Mouse (Mus musculus) frontal cortex, adult (tissue): Measurements from ENCODE around the gene Sema4g.

Experiments used
- ATAC-seq: cut with Nextera tagmentation; 2 replicates; pipeline ENCODE4 v1.9.2; 2017; ENCODE audit warnings: mild to moderate bottlenecking, moderate library complexity, mixed read lengths; ENCODE audit not compliant: low TSS enrichment

Gene Sema4g

DNA sequence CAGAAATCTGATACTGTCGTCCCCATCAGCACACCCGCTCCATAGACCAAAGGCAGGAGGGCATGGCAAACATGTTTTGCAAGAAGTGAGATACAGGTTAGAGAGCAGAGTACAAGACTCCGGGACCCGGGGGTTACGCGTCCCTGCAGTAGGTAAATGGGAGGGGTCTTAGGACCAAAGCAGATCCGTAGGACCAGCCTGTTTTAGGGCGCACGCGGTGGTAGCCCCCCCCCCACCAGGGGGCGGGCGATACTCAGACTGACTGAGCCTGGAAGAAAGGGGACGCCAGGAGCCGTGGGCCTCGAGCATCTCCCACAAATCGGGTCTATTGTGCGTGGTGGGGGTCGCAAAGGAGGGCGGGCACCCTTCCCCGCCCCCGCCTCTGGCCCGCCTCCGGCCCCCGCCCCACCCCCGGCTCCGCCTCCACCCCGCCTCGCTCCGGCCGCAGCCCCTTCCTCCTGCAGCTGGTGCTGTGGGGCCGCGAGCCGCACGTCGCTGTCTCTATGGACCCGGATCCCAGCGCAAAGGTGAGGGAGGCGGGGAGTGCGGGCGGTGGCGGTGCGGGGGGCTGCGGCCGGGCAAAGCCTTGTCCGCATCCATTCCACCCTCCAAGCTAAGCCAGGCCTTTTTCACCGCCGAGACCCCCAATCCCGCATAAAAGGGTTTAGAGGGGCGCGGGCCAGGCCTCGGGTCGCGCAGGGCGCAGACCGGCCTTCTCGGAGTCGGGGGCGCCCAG is at the start of gene Sema4g:
Gene Sema4g (plus strand): TSS at position 271 of the 736 bp plus-strand sequence.
- no peak for ATAC-seq

DNA sequence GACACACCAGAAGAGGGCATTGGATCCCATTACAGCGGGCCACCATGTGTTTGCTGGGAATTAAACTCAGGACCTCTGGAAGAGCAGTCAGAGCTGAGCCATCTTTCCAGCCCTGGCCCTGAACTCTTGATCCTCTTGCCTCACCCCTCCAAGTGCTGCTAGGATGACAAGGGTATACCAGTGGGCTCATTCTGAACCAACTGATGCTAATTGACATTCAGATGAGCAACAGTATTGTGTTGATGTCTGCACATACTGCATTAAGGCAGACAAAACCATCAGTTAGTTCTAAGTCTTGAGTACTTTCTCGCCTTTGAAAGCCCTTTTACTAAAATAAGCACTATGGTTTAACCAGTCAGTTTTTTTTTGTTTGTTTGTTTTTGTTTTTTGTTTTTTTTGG is 29.3 kb upstream of the Sema4g start:
- ATAC-seq = no peak

DNA sequence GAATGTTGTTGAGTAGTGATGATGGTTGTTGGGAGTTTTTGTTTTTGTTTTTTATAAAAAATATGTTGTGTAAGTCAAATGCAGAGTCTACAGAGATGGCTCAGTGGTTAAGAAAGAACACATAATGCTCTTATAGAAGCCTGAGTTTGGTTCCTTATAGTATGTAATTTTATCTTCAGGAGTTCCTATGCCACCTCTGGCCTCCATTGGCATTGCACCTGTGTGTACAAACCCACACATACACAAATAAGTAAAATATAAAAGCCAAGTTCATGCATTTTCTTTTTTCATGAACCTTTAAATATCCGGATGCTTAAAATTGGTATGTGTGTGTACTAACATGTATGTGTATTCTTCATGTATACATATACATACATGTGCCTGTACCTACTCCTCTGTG is 22.9 kb upstream of the Sema4g start:
- no peak for ATAC-seq

DNA sequence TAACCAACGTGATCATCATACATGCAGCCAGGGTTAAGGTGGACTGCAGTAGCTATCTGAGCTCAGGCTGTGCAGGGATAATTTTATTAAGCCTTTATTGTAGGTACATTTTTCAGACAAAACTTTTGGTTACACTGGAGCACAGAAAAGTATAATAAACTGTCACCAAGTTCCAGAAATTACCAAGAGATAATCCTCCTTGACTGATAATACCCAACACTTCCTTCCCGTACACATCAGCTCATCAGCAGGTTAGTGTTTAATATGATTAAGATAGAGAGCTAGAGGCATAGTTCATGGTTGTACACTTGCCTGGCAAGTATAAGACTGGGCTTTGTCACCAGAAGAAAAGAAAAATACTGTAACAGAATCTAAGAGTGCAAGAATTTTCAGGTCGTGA is 20.6 kb upstream of the Sema4g start:
- no peak for ATAC-seq

DNA sequence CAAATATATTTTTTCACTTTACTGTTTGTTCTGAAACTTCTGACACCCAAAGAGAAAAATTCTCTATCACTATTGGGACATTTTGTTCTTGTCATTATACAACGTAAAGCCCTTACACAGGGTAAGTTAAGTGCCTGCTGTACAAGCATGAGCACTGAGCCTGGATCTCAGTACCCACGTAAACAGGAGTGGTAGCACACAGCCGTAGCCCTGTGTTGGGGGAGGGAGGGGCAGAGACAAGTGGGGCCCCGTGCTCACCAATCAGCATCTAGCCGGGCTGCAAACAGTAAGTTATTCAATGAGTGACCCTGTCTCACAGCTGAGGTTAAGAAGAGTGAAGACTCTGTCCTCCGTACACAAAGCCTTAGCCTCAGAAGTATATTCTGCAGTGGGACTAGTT is 12.3 kb upstream of the Sema4g start:
- ATAC-seq = no peak

DNA sequence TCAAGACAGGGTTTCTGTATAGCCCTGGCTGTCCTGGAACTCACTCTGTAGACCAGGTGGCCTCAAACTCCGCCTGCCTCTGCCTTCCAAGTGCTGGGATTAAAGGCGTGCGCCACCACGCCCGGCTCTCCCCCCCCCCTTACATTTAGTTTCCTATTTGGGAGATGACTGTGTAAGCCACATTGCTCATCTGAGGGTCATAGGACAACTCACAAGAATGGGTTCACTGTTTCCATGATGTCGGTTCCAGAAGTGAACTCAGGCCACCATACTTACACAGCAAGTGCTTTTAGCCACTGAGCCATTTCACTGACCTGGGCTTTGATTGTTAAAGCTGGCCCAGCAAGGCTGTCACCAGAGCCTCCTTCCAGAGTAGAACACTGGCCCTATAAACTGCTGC is 11.8 kb upstream of the Sema4g start:
- no peak for ATAC-seq

DNA sequence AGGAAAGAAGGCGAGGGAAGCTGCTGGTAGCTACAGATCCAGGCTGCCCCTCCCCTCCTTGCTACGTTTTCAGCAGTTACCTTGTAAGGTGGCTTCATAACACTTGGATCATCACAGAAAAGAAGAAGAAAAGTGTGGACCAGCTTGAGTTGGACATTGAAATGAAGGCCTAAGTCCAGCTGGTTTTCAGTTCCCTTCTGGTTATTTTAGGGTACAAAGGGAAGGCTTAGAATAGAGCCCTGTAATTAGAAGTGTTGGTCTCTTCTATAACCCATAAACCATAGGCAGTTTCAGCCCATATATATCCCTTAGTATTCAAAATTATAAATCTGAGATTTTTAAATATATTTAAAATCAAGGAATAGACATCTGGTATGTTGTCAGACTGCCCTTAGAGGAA is 8.1 kb upstream of the Sema4g start:
- ATAC-seq = no peak

DNA sequence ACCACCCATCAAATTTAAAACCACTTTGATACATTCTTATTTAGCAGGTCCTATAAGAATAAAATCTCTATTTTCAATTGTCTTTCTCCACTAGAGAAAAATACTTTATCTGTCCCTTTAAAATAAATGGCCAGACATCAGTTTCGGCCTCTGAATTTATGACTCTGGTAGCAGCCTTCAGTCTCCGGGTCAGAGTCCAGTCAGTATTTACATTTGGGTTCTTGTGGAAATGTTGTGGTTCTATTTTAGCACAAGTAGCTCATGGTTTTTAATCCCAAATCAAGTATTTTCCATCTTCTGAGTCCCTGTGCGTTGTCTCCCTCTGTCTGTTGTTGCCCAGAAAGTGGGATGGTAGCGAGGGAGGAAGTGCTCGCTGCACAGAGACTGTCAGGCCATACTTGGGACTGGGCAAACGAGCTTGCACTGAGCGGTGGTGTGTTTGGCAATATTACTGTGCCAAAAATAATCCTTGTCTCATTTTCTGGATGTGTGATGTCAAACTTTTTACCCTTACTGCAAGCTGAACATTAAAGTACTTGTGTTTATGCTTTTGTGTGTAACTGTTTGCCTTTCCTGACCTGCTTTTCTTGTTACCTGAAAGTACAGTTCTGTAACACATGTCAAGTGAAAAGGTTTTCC is 6.3 kb upstream of the Sema4g start:
- ATAC-seq = no peak

DNA sequence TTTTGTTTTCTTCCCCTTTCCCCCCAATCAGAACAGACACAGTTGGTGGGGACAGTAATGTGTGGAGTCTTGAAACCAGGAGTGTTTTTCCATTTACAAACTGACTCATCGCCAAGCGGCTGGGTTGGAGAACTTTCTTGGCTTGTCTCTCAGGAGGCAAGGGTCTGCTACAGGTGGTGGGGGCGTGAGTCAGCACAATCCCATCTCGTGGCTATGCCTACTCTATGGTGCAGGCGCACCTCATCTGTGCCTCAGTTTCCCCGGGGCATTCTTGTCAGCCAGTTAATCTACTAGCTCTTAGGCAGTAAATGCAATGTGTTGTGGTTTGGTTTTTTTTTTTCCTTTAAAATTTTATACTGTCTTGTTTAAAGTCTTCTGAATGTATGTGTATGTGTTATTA is 5.5 kb upstream of the Sema4g start:
- no peak for ATAC-seq

DNA sequence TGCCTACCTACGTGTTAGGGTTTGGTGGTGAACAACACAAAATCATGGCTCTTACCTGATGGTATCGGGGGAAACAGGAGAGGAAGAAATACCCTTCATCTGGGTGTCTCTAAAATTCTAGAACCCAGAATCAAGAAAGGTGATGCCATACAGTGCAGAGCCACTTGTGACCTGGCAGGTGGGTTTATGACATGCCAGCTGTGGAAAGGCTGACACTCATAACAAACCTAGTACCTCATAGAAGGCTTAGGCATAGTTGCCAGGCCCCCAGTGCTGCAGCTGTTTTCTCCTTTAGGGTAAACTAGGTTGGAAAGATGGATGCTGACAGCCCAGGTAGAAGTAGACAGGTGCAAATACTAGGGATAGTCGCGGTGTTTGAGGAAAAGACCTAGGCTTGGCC is 4.5 kb upstream of the Sema4g start:
- no peak for ATAC-seq

DNA sequence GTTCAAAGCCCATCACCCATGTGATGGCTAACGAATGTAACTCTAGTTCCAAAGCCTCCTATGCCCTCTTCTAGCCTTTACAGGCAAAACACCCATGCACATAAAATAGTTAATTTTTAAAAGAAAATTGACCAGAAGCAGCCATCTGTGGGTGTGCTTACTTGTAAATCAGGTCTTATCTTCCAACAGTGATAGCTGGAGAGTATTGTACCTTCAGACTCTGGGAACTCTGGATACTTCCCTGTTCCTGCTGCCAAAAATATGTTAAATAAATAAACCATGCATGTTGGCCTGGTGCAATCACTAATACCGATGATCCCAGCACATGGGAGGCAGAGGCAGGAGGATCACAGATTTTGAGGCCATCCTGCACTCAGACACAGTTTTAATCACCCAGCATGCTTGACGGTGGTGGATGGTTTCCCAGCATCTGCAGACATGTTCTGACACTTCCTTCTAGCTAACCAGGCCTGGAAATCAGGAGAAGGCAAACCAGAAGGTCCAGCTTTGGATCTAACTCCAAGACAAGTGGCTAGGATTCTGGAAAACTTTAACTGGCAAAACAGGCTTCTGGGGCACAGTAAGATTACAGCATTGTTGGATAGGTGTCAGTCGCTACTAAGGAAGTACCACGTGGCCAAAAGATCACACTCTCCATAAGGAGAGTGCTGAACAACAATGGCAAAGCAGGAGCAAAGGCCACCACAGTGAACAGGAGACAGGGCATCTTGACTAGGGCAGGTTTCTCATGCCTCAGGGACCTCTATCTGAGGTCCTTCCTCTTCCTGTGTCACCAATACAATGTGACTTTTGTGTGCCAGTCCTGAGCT is 3.5 kb upstream of the Sema4g start:
- no peak for ATAC-seq

DNA sequence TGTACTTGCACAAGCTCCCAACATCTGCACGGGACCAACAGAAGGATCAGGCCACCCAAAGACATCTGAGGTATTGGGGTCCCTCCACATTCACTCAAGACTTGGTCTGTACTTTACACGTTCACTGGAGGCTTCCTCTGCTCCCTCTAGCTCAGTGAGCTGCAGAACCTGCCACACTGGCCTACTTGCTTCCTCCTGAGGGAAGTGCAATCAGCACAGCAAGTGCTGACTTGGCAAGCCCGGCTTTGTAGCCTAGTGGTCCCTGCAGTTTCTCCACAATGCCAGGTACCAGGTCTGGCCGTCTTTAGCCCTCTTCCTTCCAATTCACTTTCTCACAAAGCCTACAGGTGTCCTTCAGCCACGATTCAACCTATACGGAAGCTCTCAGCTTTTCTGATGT is 1.9 kb upstream of the Sema4g start:
- no peak for ATAC-seq

DNA sequence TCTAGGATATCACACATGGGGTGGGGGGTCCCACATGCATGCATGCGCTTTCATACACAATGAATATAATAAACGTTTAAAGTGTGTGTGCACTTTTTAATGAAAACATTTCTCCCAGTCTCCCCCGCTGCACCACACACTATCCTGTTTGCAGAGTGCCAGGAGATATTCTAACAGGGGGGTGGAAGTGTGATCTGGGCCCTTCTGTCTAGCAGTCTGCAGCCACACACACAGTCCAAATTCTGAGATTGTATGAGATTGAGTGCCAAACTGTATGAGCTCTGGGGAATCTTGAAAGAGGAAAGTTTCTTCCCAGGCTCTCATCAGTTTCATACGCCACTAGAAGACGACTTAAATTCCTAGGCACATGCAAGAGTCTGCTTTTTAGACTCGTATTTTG is 1.1 kb upstream of the Sema4g start:
- ATAC-seq = peak; percentile 90

DNA sequence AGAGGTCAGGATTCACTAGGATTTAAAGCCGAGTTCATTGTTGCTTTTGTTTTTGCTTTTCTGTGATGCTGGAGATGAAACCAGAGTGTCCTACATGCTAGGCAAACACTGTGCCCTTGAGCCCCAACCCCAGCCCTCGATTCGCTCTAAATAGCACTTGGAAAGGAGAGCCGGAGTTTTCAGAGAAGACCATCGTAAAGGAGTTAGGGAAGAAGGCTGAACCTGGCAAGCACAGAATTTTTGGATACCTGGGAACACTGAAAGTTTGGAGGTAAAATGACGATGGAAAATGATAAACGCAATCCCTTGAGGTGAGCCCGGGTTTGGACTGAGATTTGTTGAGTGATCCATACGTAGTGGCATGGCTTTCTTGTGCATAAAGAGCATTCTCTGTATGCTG is 580 bp upstream of the Sema4g start:
- ATAC-seq = no peak

DNA sequence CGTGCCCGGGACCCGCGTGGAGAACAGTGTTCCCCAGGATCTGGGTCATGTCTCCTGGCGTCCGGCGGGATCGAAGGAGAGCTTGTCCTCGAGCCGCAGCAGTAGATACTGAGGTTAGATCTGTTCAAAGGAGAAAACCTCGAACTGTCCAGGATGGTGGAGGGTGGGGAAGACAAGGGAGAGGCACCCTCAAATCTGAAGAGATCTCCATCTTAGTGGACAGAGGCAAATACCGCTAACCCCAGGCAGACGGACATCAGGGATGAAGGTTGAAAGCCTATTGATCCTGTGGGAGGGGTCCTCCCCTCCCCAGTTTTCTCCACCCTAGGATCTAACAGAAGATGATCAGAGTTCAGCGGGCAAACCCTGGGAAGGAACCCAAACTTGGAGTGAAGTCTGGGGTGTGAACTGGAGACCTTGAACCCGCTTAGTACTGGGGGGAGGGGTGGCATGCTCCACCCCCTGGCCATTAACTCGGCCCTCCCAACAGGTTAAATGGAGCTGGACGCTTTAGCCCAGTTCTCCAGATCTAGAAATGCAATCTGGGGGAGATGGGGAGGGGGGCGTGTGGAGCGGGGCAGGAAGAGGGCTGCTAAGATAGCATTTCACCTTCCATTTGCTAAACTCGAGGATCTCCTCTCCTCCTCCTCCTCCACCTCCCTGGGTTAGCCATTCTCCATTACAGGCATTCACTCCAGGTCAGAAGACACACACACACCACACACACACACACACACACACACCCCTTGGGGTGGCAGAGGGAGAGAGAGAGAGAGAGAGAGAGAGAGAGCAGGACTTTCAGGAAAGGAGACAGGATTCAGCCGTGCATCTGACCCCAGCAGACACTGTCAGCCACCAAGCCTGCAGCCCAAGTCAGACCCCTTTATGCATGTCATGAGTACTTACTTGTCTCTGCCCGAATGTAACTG is 930 bp downstream of the Sema4g start:
- ATAC-seq = no peak

DNA sequence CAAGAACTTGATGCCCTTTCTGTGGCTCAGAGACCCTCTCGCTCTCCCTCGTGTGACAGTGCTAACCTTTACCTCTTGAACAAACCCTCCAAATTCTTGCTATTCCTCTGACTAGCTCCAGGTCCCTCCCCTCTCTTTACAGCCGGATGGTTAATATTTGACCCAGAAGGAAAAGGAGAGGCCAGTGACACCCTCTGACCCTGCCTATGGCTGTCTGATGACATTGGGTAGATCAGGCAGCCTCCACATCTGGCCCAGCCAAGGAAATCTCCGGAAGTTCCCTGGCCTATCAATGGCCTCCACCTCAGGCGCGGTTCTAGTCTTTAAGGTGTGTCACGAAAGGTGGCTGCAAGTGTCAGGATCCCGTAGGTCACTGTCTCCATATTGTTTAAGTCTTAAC is 2.1 kb downstream of the Sema4g start:
- ATAC-seq = no peak

DNA sequence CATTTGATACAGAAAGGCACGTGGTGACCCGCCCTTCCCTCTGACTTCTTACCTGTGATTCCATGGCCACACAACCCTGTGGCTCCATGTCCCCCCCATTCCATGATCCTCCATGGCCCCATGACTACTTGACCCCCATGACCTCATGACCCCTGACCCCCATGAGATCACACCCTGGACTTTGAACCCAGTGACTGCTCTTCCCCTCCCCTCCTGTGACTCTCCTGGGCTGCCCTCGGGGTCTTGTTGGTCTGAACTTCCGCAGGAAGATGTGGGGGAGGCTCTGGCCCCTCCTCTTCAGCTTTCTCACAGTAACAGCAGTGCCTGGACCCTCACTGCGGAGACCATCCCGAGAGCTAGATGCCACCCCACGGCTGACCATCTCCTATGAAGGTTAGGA is 3.3 kb downstream of the Sema4g start:
- no peak for ATAC-seq

DNA sequence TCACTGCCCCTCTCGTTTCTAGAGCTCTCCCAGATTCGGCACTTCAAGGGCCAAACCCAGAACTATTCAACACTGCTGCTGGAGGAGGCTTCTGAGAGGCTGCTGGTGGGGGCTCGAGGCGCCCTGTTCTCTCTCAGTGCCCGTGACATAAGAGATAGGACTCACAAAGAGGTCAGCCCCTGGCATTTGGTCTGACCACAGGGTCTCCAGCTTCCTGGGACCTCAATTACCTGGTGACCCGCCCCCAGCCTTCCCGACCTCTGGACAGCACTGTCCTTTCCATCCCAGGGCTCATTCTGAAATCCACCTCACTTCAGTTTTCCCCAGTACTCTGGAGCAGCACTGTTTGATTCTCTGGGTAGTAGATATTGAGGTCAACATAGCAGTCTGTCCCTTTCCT is 3.8 kb downstream of the Sema4g start:
- no peak for ATAC-seq

DNA sequence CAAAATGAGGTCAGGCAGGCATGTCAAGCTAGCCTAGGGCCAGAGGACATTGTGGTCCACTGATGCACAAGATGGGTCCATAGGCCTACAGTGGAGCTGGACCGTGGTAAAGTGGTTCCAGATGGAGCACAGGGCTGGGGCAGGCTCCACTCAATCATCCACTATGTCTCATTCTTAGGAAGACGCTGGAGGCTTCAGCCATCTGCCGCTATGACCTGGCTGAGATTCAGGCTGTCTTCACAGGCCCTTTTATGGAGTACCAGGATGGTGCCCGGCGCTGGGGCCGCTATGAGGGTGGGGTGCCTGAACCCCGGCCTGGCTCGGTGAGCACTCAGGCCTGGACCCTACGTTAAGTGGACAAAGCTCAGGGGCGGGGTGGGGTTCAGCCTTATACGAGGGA is 8.9 kb downstream of the Sema4g start:
- ATAC-seq = no peak

DNA sequence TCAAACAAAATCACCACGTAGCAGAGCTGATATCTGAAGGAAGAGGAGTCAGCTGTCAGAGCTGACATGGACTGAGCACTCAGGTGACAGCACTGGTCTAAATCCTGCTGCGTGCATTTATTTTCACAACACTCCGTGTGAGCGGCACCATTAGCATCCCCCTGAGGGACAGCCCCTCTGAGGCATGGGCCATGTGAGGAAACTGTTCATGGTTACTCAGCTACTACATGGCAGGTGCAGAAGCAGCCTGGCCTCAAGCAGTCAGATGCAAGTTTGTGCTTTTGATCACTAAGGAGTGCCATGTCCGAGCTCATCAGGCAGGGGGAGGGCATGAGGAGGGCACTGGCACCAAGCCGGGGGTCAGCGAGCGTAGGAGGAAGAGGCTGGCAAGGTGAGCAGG is 10.7 kb downstream of the Sema4g start:
- no peak for ATAC-seq

DNA sequence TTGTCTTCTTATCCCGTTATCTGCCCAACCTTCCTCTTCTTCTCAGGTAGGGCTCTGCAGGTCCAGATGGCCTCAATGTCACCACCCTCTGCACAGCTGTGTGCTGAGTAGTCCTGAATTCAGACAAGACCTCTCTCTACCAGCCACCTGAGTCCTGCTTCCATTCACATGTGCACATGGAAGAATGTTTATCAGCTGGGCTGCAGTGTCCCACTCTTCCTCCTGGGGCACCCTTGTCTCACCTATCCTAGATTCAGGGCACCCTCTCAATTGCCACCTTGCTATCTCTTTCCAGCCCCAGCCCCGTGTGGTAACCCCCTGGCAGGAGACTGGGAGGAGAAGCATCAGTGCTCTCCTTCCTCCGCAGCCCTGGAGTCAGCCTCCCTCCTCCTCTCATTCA is 13.4 kb downstream of the Sema4g start:
- ATAC-seq = no peak
